Mouse (Mus musculus) megakaryocyte progenitor cell, adult 5-6 weeks (primary cell): ENCODE results near the gene Dhx58. TPM values are rescaled to one million over a fixed set of nuclear protein-coding genes. Genes with fewer than 3 reads are reported as not detected.

Source experiments
- ATAC-seq: replicated peaks from 2 replicates; pipeline ENCODE4 v1.8.0; 2016; ENCODE audit warnings: mild to moderate bottlenecking, moderate TSS enrichment, inconsistent platforms; ENCODE audit not compliant: poor library complexity
- total RNA-seq, 2 experiments: library from RNA; stranded (forward) in 1 of 2; stranded (reverse) in 1 of 2; fragments of 157-497, 149-512 nt in 1 of 2; fragments of 200-1000 nt in 1 of 2; gene quantifications; 2 replicates each; pipeline versions ENCODE4 v1.2.3 to v1.2.4; 2015 to 2017

Gene Dhx58
- total RNA-seq, 2 experiments from 2014 or later, result 11.1 to 11.5 TPM

DNA sequence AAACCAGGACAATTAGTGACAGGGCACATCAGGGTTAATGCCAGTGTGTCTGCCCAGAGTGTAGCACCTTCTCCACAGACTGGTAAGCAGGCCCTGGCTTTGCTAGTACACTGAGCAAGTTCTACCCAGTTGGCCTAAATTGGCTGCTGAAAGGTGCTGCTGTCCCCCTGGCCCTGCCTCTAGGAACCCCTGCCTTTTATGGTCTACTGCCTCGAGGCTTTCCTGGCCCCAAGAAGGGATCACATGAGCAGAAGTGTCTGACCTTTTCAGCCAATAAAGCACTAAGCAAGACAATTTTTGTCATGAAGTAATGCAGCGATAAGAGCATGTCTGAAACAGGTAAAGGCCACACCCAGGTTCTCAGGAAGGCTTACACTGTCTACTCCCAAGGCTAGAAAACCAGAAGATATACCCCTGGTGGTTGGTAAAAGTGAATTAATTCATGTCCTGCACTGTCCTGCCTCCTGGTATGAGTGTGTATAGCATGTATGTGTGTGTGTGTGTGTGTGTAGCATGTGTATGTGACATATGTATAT lies 18.5 kb upstream of the Dhx58 start:
- no peak for ATAC-seq

DNA sequence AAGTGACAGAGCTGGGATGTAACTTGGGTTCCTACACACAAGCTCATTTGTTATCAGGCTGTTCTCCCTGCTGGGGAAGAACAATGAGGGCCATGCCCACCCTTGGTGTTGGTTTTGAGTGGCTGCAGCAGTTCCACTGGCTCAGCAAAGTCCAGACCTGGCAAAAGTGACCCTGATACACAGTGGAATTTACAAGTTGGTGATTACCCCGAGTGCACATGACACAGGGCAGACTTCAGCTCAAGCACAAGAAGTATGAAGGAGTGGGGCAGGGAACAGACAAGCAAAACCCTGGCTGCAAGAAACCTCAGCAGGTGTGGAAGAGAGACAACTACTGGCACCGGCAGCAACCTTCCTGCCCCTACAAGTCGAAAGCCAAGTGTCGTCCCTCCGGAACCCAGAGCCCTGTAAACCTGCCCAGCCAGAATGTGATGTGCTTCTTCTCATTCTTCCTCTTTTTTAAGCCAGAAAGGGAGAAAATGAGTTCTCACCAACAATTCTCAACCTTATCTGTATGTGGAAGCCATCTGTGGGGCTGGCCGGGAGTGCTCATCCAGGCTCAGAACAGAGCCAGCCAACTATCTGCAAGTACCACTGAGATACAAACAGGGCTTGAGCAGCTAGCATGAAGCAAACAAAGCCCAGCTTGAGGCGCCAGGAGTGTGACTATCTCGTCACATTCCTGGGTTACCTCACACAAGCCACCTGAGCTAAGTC lies 17.9 kb upstream of the Dhx58 start:
- peak; percentile 82 for ATAC-seq

DNA sequence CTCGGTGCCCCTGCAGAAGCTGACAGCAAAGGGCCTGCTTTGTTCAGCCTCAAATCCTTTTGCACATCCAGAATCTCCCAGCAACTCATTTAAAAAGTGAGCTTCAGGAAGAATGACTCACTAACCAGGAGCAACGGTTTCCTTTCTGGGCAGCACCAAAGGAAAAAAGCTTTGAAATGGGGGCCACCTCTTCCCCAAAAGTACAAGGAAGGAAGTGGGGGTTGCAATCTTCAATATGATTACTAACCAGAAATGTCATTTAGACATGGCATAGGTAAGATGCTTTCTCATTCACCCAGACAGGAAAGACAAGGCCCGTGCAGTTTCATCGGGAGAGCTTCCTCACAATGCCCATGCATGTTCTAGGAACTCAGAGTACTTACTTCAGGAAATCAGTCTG lies 17.2 kb upstream of the Dhx58 start:
- no peak for ATAC-seq

DNA sequence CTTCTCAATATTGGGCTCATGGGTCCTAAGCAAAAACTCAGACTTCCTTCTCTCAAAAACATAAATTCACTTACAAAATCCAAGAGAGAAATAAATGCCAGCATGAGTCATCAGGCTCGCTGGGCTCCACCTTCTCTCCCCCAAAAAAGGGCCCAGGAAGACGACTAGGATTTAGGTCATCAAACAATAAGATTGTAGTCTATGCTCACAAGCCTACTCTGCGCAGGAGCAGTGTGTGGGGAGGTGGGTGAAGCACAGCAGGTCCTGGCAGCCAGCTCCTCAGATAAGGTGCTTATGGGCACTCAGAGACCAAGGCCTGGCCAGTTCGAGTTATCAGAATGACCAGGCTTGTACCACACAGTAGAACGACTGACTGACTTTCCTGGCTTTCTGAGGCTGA lies 16.3 kb upstream of the Dhx58 start:
- no peak for ATAC-seq

DNA sequence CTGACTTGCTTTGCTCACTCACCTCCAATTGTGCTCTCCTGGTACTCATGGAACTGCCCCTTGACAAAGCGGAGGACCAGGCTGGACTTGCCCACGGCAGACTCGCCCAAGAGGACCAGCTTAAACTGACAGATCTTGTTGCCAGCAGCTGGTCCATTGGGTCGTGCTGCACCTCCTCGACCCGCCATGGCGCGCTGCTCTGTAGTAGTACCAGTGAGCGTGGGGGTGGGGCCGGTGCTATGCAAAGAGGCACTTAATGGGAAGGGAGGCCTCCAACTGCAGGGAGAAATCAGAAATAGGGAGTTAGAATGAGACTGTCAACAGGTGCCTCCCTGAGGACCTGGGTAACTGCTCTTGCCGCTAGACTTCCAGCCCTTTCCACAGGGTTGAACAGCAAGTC lies 15.8 kb upstream of the Dhx58 start:
- no peak for ATAC-seq

DNA sequence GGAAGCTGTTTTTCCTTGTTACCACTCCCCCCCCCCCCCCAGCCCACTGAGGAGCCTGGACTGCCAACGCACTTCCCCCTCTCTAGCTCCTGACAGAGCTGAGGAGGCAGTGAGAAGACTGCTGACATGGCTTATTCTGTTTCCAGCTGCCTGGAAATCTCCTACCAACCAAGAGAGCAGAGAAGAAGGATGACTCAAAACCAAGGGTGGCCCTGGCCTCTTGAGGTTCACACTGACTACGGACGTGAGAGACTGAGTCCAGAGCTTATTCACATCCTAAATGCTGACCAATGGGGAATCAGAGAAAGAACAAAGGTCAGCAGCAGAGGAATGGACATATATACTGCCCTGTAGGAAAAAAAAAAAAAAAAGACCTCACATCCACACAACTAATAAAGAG lies 15.2 kb upstream of the Dhx58 start:
- no peak for ATAC-seq

DNA sequence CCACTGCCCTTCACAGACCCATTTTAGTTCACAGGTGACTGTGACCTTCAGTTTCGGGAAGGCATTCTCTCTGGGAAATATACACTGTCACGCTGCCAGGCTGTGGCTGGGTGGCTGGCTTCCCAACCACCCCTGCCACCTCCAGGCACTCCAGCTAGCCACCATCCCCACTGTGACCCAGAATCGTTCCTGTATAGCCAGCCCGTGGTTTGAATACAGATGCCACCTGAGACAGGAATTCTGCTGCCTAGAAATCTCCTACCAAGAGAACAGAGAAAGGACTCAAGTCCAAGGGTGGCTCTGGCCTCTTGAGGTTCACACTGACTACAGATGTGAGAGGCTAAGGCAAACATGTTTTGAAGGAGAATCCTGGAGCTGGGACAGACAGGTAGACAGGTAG lies 14.8 kb upstream of the Dhx58 start:
- no peak for ATAC-seq

DNA sequence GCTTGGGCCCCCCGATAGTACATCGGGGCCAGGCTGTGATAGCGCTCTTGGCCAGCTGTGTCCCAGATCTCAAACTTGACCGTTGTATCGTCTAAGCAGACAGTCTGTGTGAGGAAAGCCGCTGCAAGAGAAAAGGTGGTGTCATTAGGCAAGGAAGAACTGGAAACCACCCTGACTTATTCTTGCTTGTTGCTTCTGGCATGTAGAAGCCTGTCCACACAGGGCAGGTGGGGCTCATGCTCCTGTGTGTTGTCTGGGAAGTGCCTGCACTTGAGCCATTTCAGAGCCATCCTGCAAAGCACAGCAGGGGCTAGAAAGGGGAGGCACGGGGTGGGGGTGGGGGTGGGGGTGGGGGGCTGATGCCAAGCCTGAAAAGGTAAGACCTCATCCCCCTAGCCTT lies 14.4 kb upstream of the Dhx58 start:
- ATAC-seq, result no peak

DNA sequence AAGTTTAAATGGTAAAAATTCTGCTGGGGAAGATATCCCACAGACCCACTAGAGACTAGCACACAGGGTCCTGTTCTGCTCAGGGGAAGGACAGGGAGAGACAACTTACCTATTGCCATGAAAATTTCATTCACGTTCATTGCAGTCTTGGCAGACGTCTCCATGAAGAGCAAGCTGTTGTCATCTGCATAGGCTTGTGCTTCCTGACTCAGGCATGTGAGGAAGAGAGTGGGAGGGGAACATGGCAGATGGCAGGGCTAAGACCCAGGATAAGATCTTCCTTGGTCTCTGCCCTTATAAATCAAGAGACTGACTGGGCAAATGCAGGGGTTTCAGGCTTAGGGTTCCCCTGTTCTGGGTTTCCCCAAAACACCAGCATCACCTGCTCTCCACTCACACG lies 12.6 kb upstream of the Dhx58 start:
- no peak for ATAC-seq

DNA sequence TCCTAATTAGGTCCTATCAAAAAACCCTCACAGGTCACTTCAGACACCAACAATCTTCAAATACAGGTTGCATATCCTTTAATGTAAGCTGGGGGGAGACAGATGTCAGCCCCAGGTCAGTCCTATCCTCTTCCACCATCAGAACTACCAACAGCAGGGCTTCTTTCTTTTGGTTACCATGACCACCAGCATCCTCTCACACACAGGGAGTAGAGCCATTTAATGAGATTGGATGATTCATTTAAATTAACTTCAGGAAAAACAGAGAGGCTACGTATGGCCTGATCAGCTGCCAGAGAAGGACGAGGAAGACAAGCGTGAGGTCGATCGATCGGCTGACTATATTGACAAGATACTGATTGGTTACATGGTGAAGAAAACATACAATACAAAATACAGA lies 10.9 kb upstream of the Dhx58 start:
- no peak for ATAC-seq

DNA sequence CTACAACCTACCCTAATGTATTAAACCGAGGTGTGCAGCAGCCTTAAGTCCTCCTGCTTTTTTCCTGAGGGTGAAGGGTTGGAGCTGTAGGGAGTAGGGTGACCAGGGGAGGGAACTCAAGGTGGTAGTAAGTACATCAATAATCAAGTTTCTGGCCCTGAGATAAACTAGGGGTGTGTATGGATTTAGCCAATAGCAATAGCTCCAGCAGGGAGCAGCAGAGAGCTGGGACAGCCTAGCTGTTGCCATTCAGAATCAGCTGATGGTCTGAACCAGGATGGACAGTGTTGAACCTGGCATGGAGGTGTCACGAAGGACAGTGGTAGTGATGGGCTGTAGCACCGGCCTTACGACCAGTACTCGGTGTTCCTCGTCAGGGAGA lies 10.5 kb upstream of the Dhx58 start:
- peak; percentile 69 for ATAC-seq

DNA sequence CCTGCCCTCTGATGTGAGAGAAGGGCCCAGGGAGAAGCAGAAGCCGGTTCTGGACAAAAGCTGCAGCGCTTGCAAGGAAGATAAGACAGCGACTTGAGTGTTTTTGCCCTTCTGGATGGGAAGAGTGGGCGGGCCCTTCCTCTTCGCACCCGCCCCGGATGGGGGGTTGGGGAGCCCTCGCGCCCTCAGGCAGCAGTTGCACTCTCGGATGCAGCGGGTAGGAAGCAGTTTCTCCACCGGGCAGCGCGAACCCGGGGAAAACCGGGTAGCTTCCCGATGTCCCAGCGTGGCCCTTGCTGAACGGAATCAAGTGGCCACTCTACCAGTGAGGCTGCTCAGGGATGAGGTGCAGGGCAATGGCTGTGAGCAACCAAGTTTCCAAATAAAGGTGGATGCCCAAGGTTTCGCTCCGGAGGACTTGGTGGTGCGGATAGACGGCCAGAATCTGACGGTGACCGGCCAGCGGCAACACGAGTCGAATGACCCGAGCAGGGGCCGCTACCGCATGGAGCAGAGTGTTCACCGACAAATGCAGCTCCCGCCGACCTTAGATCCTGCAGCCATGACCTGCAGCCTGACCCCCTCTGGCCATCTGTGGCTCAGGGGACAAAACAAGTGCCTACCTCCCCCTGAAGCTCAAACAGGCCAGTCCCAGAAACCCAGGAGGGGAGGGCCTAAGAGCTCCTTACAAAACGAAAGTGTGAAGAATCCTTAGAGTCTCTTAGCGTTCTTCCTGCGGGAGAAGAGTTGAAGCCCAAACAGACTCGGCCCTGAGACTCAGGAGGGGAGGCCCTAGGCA lies 9.9 kb upstream of the Dhx58 start, which contains the start of gene Hspb9:
Gene Hspb9, plus strand, starts transcription at position 116 of the 799 bp plus-strand sequence.
- peak; percentile 81 for ATAC-seq

DNA sequence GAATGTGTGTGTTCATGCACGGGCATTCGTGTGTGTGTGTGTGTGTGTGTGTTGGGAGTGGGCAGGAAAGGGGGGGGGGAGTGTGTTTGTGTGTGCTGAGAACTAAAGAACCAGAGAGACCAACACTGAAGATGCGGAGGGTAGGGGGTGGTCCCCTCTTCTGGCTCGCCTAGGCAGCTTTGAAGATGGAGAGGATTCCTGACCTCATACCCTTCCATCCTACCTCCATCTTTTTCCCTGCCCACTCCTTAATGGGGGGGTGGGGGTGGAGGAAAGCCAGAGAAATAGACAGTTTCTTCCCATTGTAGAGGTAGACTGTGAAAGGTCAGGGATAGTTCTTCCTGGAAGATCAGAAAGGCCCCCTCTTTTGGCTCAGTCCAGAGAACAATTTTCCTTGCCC lies 9.1 kb upstream of the Dhx58 start:
- ATAC-seq, result no peak

DNA sequence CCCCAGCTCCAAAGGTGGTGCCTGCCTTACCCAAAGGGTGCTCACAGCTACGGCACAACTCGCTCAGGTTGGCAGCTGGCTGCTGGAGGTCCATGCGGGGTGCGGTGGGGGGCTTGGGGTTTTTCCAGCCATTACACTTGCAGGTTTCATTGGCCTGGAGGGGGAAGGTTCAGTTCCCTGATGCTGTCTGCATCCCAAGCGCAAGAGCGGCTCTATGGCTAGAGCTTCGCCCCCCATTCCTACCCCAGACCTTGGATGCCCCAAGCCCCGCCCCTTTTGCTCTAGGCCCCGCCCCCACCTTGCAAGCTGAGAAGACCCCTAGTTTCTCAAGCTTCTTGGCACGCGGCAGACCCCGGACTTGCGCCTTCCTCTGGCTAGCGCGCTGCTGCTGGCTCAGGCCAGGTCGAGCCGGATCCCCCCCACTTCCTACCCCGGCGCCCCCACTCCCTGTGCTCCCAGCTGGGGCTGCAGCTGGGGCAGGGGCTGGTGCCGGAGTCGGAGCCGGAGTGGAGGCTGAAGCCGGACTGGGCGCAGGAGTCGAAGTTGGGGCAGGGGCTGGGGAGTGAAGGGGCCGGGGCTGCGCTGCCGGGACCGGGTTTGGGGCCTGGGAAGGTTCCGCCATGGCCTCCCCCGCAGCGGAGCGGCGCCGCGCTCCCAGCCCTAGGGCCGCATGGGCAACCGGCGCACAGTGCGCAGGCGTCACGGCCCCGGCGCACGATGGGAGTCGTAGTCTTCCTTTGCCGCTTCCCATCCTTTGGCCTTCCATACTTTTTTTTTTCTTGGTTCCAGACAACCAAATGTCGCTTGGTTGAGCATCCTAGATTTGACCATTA lies 7.9 kb upstream of the Dhx58 start, which contains the start of gene Kat2a:
Gene Kat2a, minus strand, starts transcription at position 683 of the 833 bp plus-strand sequence.
- ATAC-seq, result peak; percentile 63

DNA sequence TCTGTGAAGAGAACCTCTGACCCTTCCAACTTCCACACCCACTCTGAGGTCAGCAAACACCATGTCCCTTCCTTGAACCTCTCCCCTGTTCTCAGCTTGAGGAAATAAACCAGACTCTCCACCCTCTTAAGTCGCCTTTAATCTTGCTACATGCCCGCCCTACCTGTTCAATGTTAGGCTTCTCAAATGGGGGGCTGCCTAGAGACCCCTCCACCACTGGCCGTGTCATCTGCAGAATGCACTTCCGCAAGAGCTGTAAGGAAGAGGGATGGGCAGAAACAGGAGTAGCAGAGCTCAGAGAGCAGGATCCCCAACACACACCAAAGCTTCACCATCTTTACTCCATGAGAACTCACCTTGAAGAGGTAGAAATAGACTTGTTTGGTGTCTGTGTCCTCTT lies 6.9 kb upstream of the Dhx58 start:
- no peak for ATAC-seq

DNA sequence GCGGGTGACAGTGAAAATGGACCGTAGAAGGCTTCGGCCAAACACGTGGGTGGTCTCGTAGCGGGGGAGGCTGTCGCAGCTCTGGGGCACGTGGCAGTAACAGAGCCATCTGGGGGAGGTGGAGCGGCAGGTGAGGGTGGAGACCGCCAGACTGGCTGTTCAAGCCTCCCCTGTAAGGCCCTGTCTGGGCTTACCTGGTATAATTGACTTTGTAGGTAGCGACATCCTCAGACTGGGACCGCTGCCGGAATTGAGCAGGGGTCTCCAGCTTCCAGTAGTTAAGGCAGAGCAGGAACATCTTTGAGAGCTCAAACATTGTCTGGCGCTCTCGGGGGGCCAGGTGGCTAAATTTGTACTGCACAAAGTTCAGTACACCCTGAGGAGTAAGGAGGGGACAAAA lies 6.5 kb upstream of the Dhx58 start:
- ATAC-seq, result no peak

DNA sequence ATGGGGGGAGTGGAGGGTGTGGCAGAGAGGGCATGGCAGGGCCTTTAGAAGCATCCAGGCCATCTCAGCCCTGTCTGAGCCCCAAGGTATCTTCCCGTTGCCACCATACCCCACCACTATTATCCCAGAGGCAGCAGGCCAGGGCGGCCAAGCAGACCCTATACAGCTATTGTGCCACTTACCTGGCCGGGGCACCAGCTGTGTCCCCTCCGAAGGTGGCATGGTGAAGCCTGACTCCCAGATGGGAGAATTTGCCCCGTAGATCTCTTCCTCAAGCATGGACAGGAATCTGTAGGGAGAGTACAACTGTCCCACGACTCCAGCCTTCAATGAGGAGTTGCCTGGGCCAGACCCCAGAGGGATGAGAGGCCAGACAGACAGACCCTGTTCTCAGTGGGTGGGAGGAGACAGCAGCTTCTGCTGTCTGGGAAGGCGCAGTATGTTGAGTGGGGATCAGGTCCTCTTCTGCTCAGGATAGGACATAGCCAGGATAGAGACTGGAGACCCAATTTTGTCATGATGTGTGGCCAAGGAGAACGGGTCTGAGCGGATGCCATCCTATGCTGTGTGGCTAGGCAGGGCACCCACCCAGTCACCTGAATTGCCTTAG lies 5.2 kb upstream of the Dhx58 start:
- ATAC-seq, result no peak

DNA sequence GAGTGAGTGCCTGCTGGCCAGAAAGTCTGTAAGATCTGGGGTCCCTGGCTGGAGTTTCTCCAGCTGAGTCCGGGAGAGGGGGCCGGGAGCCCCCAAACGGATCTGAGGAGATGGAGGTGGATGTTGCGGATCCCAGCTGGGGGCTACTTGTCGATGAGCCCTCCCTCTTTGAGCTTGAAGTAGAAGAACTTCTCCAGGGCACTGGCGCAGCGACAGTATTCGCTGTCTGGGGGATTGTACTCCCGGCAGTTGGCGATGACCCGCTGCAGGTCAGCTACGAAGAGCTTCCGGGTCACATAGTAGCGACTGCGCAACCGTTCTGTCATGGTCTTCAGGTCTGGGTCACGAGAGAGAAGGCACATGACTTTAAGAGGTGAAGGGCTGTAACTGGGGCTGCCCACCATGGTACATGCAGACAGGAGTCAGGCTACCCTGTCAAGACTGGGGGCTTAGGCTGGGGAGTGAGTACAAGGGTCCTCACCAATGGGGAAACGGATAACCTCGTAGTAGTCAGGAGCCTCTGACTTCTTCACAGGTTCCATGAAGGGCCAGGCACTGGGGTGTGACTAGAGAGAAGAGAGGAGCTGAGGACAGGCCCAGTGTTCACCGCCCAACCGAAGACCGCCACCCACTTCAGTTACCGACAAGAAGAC lies 1.1 kb upstream of the Dhx58 start:
- ATAC-seq, result no peak

DNA sequence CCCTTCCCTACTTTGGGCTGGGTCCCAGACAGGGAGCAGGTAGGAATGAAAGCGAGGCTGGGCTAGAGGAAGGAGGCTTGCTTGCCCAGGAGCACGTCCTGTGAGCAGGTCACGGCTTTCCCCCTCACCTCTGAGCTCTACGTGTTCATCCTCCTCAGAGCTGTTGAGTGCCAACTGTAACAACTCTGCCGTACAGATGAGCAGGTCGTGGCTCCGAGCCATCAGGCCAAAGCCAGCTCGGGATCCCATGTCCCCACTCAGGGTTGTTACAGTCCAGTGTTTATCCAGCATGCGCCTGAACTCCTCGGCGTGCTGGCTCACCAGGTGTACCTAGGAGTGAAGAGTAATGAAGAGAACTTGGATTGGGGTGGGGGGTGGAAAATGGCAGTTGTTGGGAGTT lies 705 bp downstream of the Dhx58 start:
- ATAC-seq, result 0 out of 2 replicates have a peak, but pooled peaks have one; percentile 4

DNA sequence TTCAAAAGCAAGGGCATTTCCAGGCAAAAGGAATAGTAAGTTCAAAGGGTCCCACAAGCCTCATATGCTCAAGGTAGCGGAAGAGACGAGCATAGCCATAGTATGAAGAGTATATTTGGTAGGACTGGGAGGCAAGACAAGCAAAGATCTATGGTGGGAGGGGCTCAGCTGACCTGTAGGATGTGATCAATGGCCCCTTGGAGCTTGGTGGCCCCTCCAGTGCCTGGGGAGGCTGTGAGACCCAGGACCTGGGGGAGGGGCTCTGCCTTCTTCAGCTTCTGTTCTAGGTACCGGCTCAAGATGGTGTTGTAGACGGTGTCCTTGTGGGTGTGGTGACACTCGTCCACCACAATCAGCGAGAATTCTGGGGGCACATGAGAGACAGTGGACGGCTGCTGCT lies 1.2 kb downstream of the Dhx58 start:
- peak; percentile 15; the same call in 1 of the 2 replicates for ATAC-seq
